Mouse (Mus musculus): ENCODE measurements at regions not wholly inside any gene's neighbourhood (a gene's known extent, or its start where the extent isn't known, plus 50 kb on each side); places are given as distances from the start of the nearest gene placed in this dataset.

DNA sequence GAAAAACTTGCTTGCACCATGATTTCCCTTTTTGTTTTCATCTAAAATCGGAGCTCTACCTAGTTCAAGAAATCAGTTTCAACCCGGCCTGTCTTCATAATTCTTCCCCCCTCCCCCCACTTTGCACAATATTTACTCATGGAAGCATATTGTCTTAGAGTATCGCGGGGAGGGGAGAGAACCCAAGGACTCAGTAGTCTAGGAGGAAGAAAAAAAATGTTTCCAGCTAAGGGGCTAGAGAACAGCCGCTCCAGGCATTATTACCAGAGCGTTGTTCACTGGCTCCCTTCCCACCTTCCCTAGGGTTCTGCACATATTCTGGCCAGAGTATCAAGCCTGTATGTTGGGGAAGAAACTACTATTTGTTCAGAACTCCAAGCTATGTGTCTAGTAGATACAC is 205.2 kb upstream of the Stk26 start:
- no peak for TF ChIP-seq CTCF (IDR thresholded peaks at IDR 0.05)
- TF ChIP-seq EP300 (IDR thresholded peaks at IDR 0.05): no peak
